Mouse (Mus musculus): ENCODE measurements around the gene B230217C12Rik. TPM values are rescaled to one million over a fixed set of nuclear protein-coding genes. Genes with fewer than 3 reads are reported as not detected.
A peak's percentile ranks its signal among the peaks of the same experiment; 100 is the strongest.
"Not testable (repeated sequence)": the region's sequence is repeated elsewhere in the genome, so short reads cannot be mapped to it uniquely, and the experiment has no call there.

B230217C12Rik gene
- total and polyA plus RNA-seq, 2 experiments = 0.09 to 0.29 TPM

DNA sequence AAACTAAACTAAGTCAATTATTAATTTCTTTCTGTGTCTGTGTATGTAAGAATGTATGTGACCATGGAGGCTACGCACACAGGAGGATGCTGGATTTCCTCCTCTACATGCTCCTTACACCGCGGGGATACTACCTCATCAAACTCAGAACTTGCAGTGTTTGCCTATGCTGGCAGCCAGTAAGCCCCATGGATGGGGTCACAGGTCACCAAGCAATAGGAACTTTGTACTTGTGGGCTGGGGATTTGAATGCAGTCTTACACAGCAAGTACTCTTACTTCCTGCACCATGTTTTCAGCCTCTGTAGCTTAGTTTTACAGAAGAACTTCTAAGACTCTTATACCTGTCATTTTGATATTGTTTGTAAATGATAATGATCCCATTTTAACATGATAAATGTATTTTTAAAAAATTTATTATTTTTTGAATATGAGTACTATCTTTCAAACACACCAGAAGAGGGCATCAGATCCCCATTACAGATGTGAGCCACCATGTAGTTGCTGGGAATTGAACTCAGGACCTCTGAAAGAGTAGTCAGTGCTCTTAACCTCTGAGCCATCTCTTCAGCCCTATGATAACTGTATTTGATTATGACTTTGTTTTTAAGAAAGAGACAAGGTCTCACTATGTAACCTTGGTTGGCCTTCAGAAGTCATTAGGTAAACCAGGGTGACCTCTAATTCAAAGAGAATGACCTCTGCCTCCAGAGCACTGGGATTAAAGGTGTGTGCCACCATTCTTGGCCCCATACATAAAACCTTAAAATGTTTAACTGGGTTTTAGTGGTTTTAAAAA lies 25.7 kb downstream of the B230217C12Rik start:
- Histone ChIP-seq H3K27ac (replicated peaks; ENCODE audit: insufficient read depth, low read depth, low read length) (no peak overlapping the region), H3K9ac (ENCODE audit: low read depth, low read length) (no peak overlapping the region), H3K79me2 (ENCODE audit: control insufficient read depth, insufficient read depth, low read length) (no peaks in the 10 kb centered on the region), H3K4me3 (ENCODE audit: insufficient read depth, low read depth, low read length) (no peak overlapping the region), H3K27me3 (ENCODE audit: control insufficient read depth, insufficient read depth, low read length) (no peaks in the 10 kb centered on the region), H3K36me3 (ENCODE audit: control insufficient read depth, insufficient read depth, low read length) (no peaks in the 10 kb centered on the region), H3K4me1 (ENCODE audit: control insufficient read depth, insufficient read depth, low read length) (peaks cover 4% of the 10 kb centered on the region; the same call in 1 of the 2 replicates)
- TF ChIP-seq CTCF (IDR thresholded peaks at IDR 0.05; ENCODE audit: low read depth, low read length) = no peak
- peak; percentile 87 for DNase-seq (ENCODE audit: extremely low read depth, low read depth, low spot score)
- 42% methylated on average over 3 of the region's 3 CpGs for WGBS

DNA sequence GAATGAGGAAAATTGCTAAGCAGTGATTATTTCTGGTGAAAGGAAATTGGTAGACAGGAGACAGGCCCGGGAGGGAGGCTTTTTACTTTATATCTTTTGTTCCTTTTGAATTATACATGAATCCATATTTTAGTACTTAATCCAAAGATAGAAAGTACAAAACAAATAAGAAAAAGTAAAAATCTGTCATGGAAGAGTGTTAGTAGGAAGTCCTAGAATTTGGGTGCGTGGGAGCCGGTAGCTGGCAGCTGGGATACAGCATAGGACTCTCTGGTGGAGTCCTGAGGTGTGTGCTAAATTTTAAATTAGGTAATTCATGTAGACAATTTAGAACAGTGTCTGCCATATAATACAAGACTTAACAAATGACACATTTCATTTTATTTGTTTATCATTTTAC lies 27.0 kb downstream of the B230217C12Rik start:
- Histone ChIP-seq H3K36me3 (ENCODE audit: control insufficient read depth, insufficient read depth, low read length) (no peaks in the 10 kb centered on the region), H3K9ac (ENCODE audit: low read depth, low read length) (no peak overlapping the region), H3K79me2 (ENCODE audit: control insufficient read depth, insufficient read depth, low read length) (no peaks in the 10 kb centered on the region), H3K27me3 (ENCODE audit: control insufficient read depth, insufficient read depth, low read length) (no peaks in the 10 kb centered on the region), H3K4me1 (ENCODE audit: control insufficient read depth, insufficient read depth, low read length) (no peaks in the 10 kb centered on the region), H3K27ac (replicated peaks; ENCODE audit: insufficient read depth, low read depth, low read length) (no peak overlapping the region), H3K4me3 (ENCODE audit: insufficient read depth, low read depth, low read length) (no peak overlapping the region)
- TF ChIP-seq CTCF (IDR thresholded peaks at IDR 0.05; ENCODE audit: low read depth, low read length) (no peak), POLR2A (IDR thresholded peaks at IDR 0.05; ENCODE audit: extremely low read depth, insufficient read depth, low read length) (no peak)
- over 99% methylated on average over 3 of the region's 3 CpGs for WGBS
- DNase-seq (ENCODE audit: extremely low read depth, low read depth, low spot score) = no peak

DNA sequence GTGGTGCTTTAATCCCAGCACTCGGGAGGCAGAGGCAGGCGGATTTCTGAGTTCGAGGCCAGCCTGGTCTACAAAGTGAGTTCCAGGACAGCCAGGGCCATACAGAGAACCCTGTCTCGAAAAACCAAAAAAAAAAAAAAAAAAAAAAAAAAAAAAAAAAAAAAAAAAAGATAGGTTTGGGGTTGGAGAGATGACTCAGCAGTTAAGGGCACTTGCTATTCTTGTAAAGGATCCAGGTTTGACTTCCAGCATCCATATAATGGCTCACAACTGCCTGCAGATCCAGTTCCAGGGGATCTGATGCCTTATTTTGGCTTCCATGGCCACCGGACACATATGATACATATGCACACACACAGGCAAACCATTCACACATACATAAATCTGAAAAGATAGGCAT lies 31.8 kb downstream of the B230217C12Rik start:
- H3K9ac ChIP-seq (ENCODE audit: low read depth, low read length); H3K36me3 ChIP-seq (ENCODE audit: control insufficient read depth, insufficient read depth, low read length); DNase-seq (ENCODE audit: extremely low read depth, low read depth, low spot score); H3K4me1 ChIP-seq (ENCODE audit: control insufficient read depth, insufficient read depth, low read length); H3K4me3 ChIP-seq (ENCODE audit: insufficient read depth, low read depth, low read length); H3K27ac ChIP-seq (replicated peaks; ENCODE audit: insufficient read depth, low read depth, low read length); H3K79me2 ChIP-seq (ENCODE audit: control insufficient read depth, insufficient read depth, low read length); H3K27me3 ChIP-seq (ENCODE audit: control insufficient read depth, insufficient read depth, low read length): not testable (repeated sequence)
- 82% methylated on average over 5 of the region's 5 CpGs for WGBS

GRCm38 (mm10) chr11:97874396-97874795 lies 33.8 kb downstream of the B230217C12Rik start:
- TF ChIP-seq POLR2A (IDR thresholded peaks at IDR 0.05; ENCODE audit: extremely low read depth, insufficient read depth, low read length) = no peak
- no peak for TF ChIP-seq CTCF (IDR thresholded peaks at IDR 0.05; ENCODE audit: low read depth, low read length)

DNA sequence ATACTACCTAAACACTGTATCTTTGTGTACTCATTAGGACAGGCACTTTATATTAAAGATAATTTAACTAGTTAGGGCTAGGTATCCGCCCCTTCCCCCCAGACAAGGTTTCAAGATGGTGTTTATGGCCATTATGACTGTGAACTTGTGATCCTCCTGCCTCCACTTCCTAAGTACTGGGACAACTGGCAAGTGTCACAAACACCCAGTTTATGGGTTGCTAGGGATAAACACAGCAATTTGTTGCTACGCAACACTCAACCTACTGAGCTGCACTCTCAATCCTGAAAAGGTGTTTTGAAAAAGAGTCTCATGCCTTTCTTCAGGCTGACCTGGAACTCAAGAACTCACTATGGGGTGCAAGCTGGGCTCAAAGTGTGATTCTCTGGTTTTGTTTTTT lies 36.8 kb downstream of the B230217C12Rik start:
- H3K79me2 ChIP-seq (ENCODE audit: control insufficient read depth, insufficient read depth, low read length) = no peaks in the 10 kb centered on the region
- H3K9ac ChIP-seq (ENCODE audit: low read depth, low read length) = no peak overlapping the region
- DNase-seq (ENCODE audit: extremely low read depth, low read depth, low spot score) = no peak
- 92% methylated on average over 2 of the region's 2 CpGs for WGBS
- TF ChIP-seq POLR2A (IDR thresholded peaks at IDR 0.05; ENCODE audit: extremely low read depth, insufficient read depth, low read length) (no peak), CTCF (IDR thresholded peaks at IDR 0.05; ENCODE audit: low read depth, low read length) (no peak)
- H3K27ac ChIP-seq (replicated peaks; ENCODE audit: insufficient read depth, low read depth, low read length) = no peak overlapping the region
- no peak overlapping the region for H3K4me3 ChIP-seq (ENCODE audit: insufficient read depth, low read depth, low read length)
- H3K36me3 ChIP-seq (ENCODE audit: control insufficient read depth, insufficient read depth, low read length) = no peaks in the 10 kb centered on the region
- H3K4me1 ChIP-seq (ENCODE audit: control insufficient read depth, insufficient read depth, low read length) = no peaks in the 10 kb centered on the region
- no peaks in the 10 kb centered on the region for H3K27me3 ChIP-seq (ENCODE audit: control insufficient read depth, insufficient read depth, low read length)

More at GRCm38 (mm10) chr11:97874396-97874795, 33.8 kb downstream of the B230217C12Rik start:
- no peaks in the 10 kb centered on the region for H3K4me1 ChIP-seq (ENCODE audit: control insufficient read depth, insufficient read depth, low read length)
- no peak overlapping the region for H3K9ac ChIP-seq (ENCODE audit: low read depth, low read length)
- DNase-seq (ENCODE audit: extremely low read depth, low read depth, low spot score) = no peak
- WGBS = 90% methylated on average over 1 of the region's 1 CpGs
- no peaks in the 10 kb centered on the region for H3K27me3 ChIP-seq (ENCODE audit: control insufficient read depth, insufficient read depth, low read length)
- no peaks in the 10 kb centered on the region for H3K36me3 ChIP-seq (ENCODE audit: control insufficient read depth, insufficient read depth, low read length)
- H3K79me2 ChIP-seq (ENCODE audit: control insufficient read depth, insufficient read depth, low read length) = no peaks in the 10 kb centered on the region
- H3K4me3 ChIP-seq (ENCODE audit: insufficient read depth, low read depth, low read length) = no peak overlapping the region
- no peak overlapping the region for H3K27ac ChIP-seq (replicated peaks; ENCODE audit: insufficient read depth, low read depth, low read length)

GRCm38 (mm10) chr11:97880362-97880761 lies 39.8 kb downstream of the B230217C12Rik start:
- H3K36me3 ChIP-seq (ENCODE audit: control insufficient read depth, insufficient read depth, low read length) = no peaks in the 10 kb centered on the region
- WGBS = 96% methylated on average over 4 of the region's 4 CpGs
- H3K9ac ChIP-seq (ENCODE audit: low read depth, low read length) = no peak overlapping the region
- no peak for DNase-seq (ENCODE audit: extremely low read depth, low read depth, low spot score)
- H3K4me3 ChIP-seq (ENCODE audit: insufficient read depth, low read depth, low read length) = no peak overlapping the region
- H3K79me2 ChIP-seq (ENCODE audit: control insufficient read depth, insufficient read depth, low read length) = no peaks in the 10 kb centered on the region
- H3K4me1 ChIP-seq (ENCODE audit: control insufficient read depth, insufficient read depth, low read length) = no peaks in the 10 kb centered on the region
- no peak overlapping the region for H3K27ac ChIP-seq (replicated peaks; ENCODE audit: insufficient read depth, low read depth, low read length)
- no peak for TF ChIP-seq POLR2A (IDR thresholded peaks at IDR 0.05; ENCODE audit: extremely low read depth, insufficient read depth, low read length)
- no peak for TF ChIP-seq CTCF (IDR thresholded peaks at IDR 0.05; ENCODE audit: low read depth, low read length)
- no peaks in the 10 kb centered on the region for H3K27me3 ChIP-seq (ENCODE audit: control insufficient read depth, insufficient read depth, low read length)
